Mouse (Mus musculus): ENCODE data around the gene D11Wsu47e.

- TF ChIP-seq CTCF (IDR thresholded peaks at IDR 0.05; ENCODE audit: borderline replicate concordance, control insufficient read depth, extremely low read depth, insufficient read depth, low read length, poor library complexity) (no peak), POLR2A (IDR thresholded peaks at IDR 0.05; ENCODE audit: control insufficient read depth, extremely low read depth, insufficient read depth, low read length, poor library complexity) (no peak)
Observed at GRCm38 (mm10) chr11:113722405-113723090, 38.3 kb downstream of the D11Wsu47e start.

Measured in thymus, adult 2 months (tissue).